In genomic region chr4:151919900-151920643, GRCm38 (mm10) we compare ENCODE assay signal across 8 mouse cellular contexts. TPM values are rescaled to one million over a fixed set of nuclear protein-coding genes. Genes with fewer than 3 reads are reported as not detected.
A peak's percentile ranks its signal among the peaks of the same experiment; 100 is the strongest.
DNase-seq lines count a peak whose midpoint lies in the region; ATAC-seq and TF ChIP-seq lines count a peak whose summit lies in the region.

No protein-coding gene starts in this region.

- peak overlapping the region; percentile 48 for H3K4me3 ChIP-seq in embryonic facial prominence, embryonic 10.5 days
- peak overlapping the region; percentile 29 for H3K4me3 ChIP-seq in heart, embryonic 13.5 days
- no peak overlapping the region for H3K4me3 ChIP-seq in kidney, postnatal 0 days (replicated peaks; ENCODE audit: low read depth, low read length)

- peak overlapping the region; percentile 64 for H3K4me2 ChIP-seq in heart, embryonic 13.5 days
- H3K4me2 ChIP-seq in kidney, postnatal 0 days (ENCODE audit: low read length), result no peak overlapping the region

- peaks cover 17% of the 10 kb centered on the region; the same call in 1 of the 2 replicates for H3K9me3 ChIP-seq in embryonic facial prominence, embryonic 10.5 days
- peaks cover 16% of the 10 kb centered on the region for H3K9me3 ChIP-seq in heart, embryonic 13.5 days
- no peaks in the 10 kb centered on the region for H3K9me3 ChIP-seq in kidney, postnatal 0 days (replicated peaks; ENCODE audit: low read length)

- peak overlapping the region; percentile 71 for H3K27ac ChIP-seq in embryonic facial prominence, embryonic 10.5 days (replicated peaks)
- no peak overlapping the region for H3K27ac ChIP-seq in heart, embryonic 13.5 days (replicated peaks)
- H3K27ac ChIP-seq in kidney, postnatal 0 days, result no peak overlapping the region

- no peaks in the 10 kb centered on the region for H3K27me3 ChIP-seq in embryonic facial prominence, embryonic 10.5 days (replicated peaks; ENCODE audit: low read depth, poor library complexity, severe bottlenecking)
- H3K27me3 ChIP-seq in heart, embryonic 13.5 days (replicated peaks), result no peaks in the 10 kb centered on the region
- H3K27me3 ChIP-seq in kidney, postnatal 0 days (ENCODE audit: insufficient read depth, low read length), result no peaks in the 10 kb centered on the region

- H3K36me3 ChIP-seq in embryonic facial prominence, embryonic 10.5 days (replicated peaks), result no peaks in the 10 kb centered on the region
- H3K36me3 ChIP-seq in heart, embryonic 13.5 days, result no peaks in the 10 kb centered on the region
- H3K36me3 ChIP-seq in kidney, postnatal 0 days (ENCODE audit: insufficient read depth, low read length), result no peaks in the 10 kb centered on the region

- 19% methylated on average over 16 of the region's 16 CpGs for WGBS in embryonic facial prominence, embryonic 10.5 days
- 18% methylated on average over 16 of the region's 16 CpGs for WGBS in heart, embryonic 13.5 days
- WGBS in kidney, postnatal 0 days, result 23% methylated on average over 16 of the region's 16 CpGs

- H3K4me1 ChIP-seq in embryonic facial prominence, embryonic 10.5 days, result peaks cover 13% of the 10 kb centered on the region
- H3K4me1 ChIP-seq in heart, embryonic 13.5 days, result no peaks in the 10 kb centered on the region
- no peaks in the 10 kb centered on the region for H3K4me1 ChIP-seq in kidney, postnatal 0 days (replicated peaks; ENCODE audit: insufficient read depth, low read length)

- TF ChIP-seq CTCF in kidney, postnatal 0 days (IDR thresholded peaks at IDR 0.05; ENCODE audit: low read depth), result peak; percentile 80

- peak; percentile 37 for DNase-seq in CD4-positive helper T cell, adult 2 months (ENCODE audit: low read depth, low spot score)
- DNase-seq in adrenal gland, adult 2 months, result peak; percentile 51
- peak; percentile 77 for DNase-seq in embryonic facial prominence, embryonic 10.5 days (ENCODE audit: low spot score)
- peak; percentile 79 for DNase-seq in kidney, postnatal 0 days (ENCODE audit: low spot score)
- DNase-seq in lung, postnatal 10 days, result peak; percentile 73
- DNase-seq in retina, postnatal 1 day, result peak; percentile 81
- no peak for DNase-seq in urinary bladder, postnatal 4 days (ENCODE audit: low spot score in 2 of 2)

- no peak for ATAC-seq in heart, embryonic 13.5 days (ENCODE audit: extremely low read depth, insufficient number of reproducible peaks, low FRiP score, low TSS enrichment)
- no peak for ATAC-seq in kidney, postnatal 0 days (replicated peaks; ENCODE audit: low FRiP score, low read depth)

- peak overlapping the region; percentile 34; the same call in 1 of the 2 replicates for H3K9ac ChIP-seq in heart, embryonic 13.5 days
- H3K9ac ChIP-seq in kidney, postnatal 0 days (ENCODE audit: low read depth, low read length), result no peak overlapping the region

RNA-seq across cellular contexts. Expression of gene Dnajc11, which starts 13.4 kb away (rescaled TPM):
- total RNA-seq in adrenal gland, adult 2 months (2021), result 100 to 1,000 TPM in 1 of 2 experiments, 10 to 100 TPM in 1; 97.7 to 103 TPM
- 84.5 and 107 TPM in 2 replicates for polyA plus RNA-seq in adrenal gland, adult 2 months (2012; rRNA removed)
- polyA plus RNA-seq in embryonic facial prominence, embryonic 10.5 days (2016; fragmentation: Nextera tagmentation; extraction: Ambion mirVana), result 113 and 121 TPM in 2 replicates
- polyA plus RNA-seq in heart, embryonic 13.5 days (2015; fragmentation: Nextera tagmentation; extraction: Ambion mirVana), result 57.1 and 59.2 TPM in 2 replicates
- 48.4 and 56.1 TPM in 2 replicates for polyA plus RNA-seq in kidney, postnatal 0 days (2015; fragmentation: Nextera tagmentation; extraction: Ambion mirVana)

RNA-seq across cellular contexts. Expression of gene Camta1, which starts 58.4 kb away (rescaled TPM):
- total RNA-seq in adrenal gland, adult 2 months (2021), result 10 to 100 TPM; 24.0 to 35.0 TPM
- 7.3 and 8.5 TPM in 2 replicates for polyA plus RNA-seq in adrenal gland, adult 2 months (2012; rRNA removed)
- polyA plus RNA-seq in embryonic facial prominence, embryonic 10.5 days (2016; fragmentation: Nextera tagmentation; extraction: Ambion mirVana), result 104 and 110 TPM in 2 replicates
- 118 and 142 TPM in 2 replicates for polyA plus RNA-seq in heart, embryonic 13.5 days (2015; fragmentation: Nextera tagmentation; extraction: Ambion mirVana)
- 115 and 124 TPM in 2 replicates for polyA plus RNA-seq in kidney, postnatal 0 days (2015; fragmentation: Nextera tagmentation; extraction: Ambion mirVana)

Comparison
In these comparisons a context has a peak if more than half of its experiments do, and no peak if none do; other contexts are left out.
1. DNase-seq: peak in CD4-positive helper T cell, adult 2 months (single experiment), adrenal gland, adult 2 months (single experiment), embryonic facial prominence, embryonic 10.5 days (single experiment), kidney, postnatal 0 days (single experiment), lung, postnatal 10 days (single experiment) and retina, postnatal 1 day (single experiment); none in urinary bladder, postnatal 4 days (0 of 2).
2. RNA of gene Camta1, which starts 58.4 kb away (polyA plus RNA-seq): 118 to 142 TPM in heart, embryonic 13.5 days, 115 to 124 TPM in kidney, postnatal 0 days and 104 to 110 TPM in embryonic facial prominence, embryonic 10.5 days; 7.3 to 8.5 TPM in adrenal gland, adult 2 months; every median in the first group is over 10 times any median in the second.